Mouse (Mus musculus): ENCODE data around the gene Hist1h1b. TPM values are rescaled to one million over a fixed set of nuclear protein-coding genes. Genes with fewer than 3 reads are reported as not detected.
"Not testable (repeated sequence)": the region's sequence is repeated elsewhere in the genome, so short reads cannot be mapped to it uniquely, and the experiment has no call there.

Hist1h1b gene
- polyA plus RNA-seq, 1 experiment: 4.5 TPM

DNA sequence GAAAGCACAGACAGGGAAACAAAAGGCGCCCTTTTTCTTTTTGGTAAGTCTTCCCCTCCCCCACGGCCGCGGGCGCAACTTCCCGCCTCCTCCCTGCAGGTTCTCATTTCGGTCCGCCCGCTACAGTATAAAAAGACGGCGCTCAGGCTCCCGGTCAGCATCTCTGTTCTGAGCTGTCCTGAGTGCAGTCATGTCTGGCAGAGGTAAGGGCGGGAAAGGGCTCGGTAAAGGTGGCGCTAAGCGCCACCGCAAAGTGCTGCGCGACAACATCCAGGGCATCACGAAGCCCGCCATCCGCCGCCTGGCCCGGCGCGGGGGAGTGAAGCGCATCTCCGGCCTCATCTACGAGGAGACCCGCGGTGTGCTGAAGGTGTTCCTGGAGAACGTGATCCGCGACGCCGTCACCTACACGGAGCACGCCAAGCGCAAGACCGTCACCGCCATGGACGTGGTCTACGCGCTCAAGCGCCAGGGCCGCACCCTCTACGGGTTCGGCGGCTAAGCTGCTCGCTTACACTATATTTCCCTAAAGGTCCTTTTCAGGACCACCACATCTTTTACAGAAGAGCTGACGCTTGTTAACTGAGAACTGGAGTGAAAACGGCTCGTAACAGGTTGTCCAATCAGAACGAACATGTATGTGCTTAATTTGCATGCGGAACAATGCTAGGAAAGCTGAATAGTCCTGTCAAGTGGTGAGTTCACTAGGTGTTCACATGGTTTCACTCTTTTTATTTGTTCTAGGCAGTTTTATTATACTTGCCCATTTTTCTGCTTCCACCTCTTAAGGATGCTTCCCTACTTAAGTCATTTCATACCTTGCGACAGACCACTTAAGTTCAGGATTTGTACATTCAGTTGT lies 45.3 kb downstream of the Hist1h1b start, which contains the start of gene Hist1h4j:
Hist1h4j (plus strand) TSS at position 159 of the 862 bp plus-strand sequence.
- under 1% methylated on average over 52 of the region's 56 CpGs for WGBS
- DNase-seq (ENCODE audit: low read depth, low spot score): not testable (repeated sequence)

DNA sequence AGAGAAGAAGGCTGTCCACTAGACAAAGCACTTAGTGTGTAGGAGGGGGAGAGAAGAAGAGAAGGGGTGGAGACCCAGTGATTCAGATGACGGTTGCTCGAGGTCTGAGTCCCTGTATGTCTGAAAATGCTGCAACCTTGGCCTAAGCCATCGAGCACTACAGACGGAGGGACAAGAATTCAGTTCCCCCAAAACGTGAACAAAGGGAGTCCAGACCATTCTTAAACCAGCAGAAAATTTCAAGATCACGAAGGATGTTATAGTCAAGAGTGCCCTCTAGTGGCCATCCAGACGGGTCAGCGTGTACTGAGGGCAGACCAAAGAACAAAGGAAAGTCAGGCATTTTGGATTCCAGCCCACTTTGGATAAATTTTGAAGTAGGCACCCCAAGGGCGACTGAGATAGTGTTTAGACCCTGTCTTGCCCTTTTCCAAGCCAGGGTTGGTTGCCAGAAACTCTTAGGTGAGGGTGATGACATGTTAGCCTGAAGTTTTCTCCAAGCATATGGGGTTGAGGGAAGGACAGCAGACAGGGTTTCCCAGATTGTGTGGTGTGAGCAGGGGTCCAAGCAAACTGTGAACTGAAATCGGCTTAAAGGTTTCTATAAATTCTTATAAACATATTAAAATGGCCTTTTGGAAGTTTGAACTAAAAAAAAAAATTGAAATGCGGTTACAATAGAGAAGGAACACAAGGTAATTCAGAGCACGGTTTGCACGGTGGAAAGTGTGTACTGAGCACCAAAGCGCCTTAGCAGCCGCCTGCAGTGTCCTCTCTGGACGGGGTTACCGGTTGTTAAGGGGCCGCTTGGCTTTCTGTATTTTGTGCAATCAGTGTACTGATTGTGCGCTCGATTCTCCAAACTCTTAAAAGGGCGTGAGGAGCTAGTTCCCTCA lies 46.2 kb downstream of the Hist1h1b start:
- WGBS: 1% methylated on average over 21 of the region's 21 CpGs
- DNase-seq (ENCODE audit: low read depth, low spot score): no peak

DNA sequence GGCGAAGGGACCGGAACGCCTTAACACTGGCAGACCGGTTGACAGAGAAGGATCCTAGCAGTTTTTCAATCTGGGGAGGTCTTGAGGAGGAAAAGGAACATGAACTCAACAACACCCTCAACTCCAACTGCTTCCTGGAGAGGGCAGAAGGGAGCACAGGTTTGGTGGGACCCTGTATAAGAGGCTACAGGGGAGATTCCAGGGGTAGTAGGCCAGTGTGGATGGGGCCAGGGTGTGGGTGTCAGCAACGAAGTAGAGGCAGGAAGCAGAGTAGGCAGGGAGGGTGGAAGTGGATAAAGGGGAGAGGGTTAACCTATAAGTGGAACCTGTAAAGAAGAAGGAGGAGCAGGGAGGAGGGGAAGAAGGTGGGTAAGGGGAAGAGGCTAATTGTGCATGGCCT lies 47.0 kb downstream of the Hist1h1b start:
- DNase-seq (ENCODE audit: low read depth, low spot score): no peak
- WGBS: 86% methylated on average over 5 of the region's 5 CpGs

Other genes with a start within 250 kb of the Hist1h1b start
- gene Zkscan8, start 249.5 kb downstream of the Hist1h1b start, polyA plus RNA-seq (2012; rRNA removed): 1.7 and 2.7 TPM in 2 replicates
- gene Olfr1366, start 237.8 kb downstream of the Hist1h1b start, polyA plus RNA-seq (2012; rRNA removed): not detected in 2 replicates
- not detected in 2 replicates for gene Olfr1535, start 220.7 kb downstream of the Hist1h1b start, polyA plus RNA-seq (2012; rRNA removed)
- not detected in 2 replicates for gene Olfr1364, start 198.9 kb downstream of the Hist1h1b start, polyA plus RNA-seq (2012; rRNA removed)
- not detected in 2 replicates for gene Olfr1362, start 166.6 kb downstream of the Hist1h1b start, polyA plus RNA-seq (2012; rRNA removed)
- not detected in 2 replicates for gene Olfr11, start 138.1 kb downstream of the Hist1h1b start, polyA plus RNA-seq (2012; rRNA removed)
- not detected in 2 replicates for gene Olfr1361, start 117.2 kb downstream of the Hist1h1b start, polyA plus RNA-seq (2012; rRNA removed)
- not detected in 2 replicates for gene Olfr1360, start 103.2 kb downstream of the Hist1h1b start, polyA plus RNA-seq (2012; rRNA removed)
- gene Olfr1359, start 82.5 kb downstream of the Hist1h1b start, polyA plus RNA-seq (2012; rRNA removed): not detected in 2 replicates
- gene Hist1h2bl, start 64.5 kb downstream of the Hist1h1b start, polyA plus RNA-seq (2012; rRNA removed): 14.2 and 16.3 TPM in 2 replicates
- 23.0 and 39.3 TPM in 2 replicates for gene Hist1h2ai, start 64.2 kb downstream of the Hist1h1b start, polyA plus RNA-seq (2012; rRNA removed)
- 33.4 and 59.9 TPM in 2 replicates for gene Hist1h3h, start 63.0 kb downstream of the Hist1h1b start, polyA plus RNA-seq (2012; rRNA removed)
- gene Hist1h2bm, start 58.6 kb downstream of the Hist1h1b start, polyA plus RNA-seq (2012; rRNA removed): 4.5 and 5.5 TPM in 2 replicates
- 3.6 and 5.5 TPM in 2 replicates for gene Hist1h4j, start 45.6 kb downstream of the Hist1h1b start, polyA plus RNA-seq (2012; rRNA removed)
- gene Hist1h4k, start 30.1 kb downstream of the Hist1h1b start, polyA plus RNA-seq (2012; rRNA removed): 44.1 and 68.7 TPM in 2 replicates
- gene Hist1h2ak, start 26.8 kb downstream of the Hist1h1b start, polyA plus RNA-seq (2012; rRNA removed): 14.9 and 16.4 TPM in 2 replicates
- 3.5 and 9.7 TPM in 2 replicates for gene Hist1h2bn, start 26.5 kb downstream of the Hist1h1b start, polyA plus RNA-seq (2012; rRNA removed)
- 46.3 and 55.3 TPM in 2 replicates for gene Hist1h3i, start 2.7 kb upstream of the Hist1h1b start, polyA plus RNA-seq (2012; rRNA removed)
- 7.4 and 15.3 TPM in 2 replicates for gene Hist1h2an, start 6.6 kb upstream of the Hist1h1b start, polyA plus RNA-seq (2012; rRNA removed)
- 2.1 and 5.4 TPM in 2 replicates for gene Hist1h2bp, start 6.8 kb upstream of the Hist1h1b start, polyA plus RNA-seq (2012; rRNA removed)
- gene Hist1h2bq, start 29.6 kb upstream of the Hist1h1b start, polyA plus RNA-seq (2012; rRNA removed): 23.8 and 61.7 TPM in 2 replicates
- gene Hist1h2ao, start 29.8 kb upstream of the Hist1h1b start, polyA plus RNA-seq (2012; rRNA removed): not detected in 2 replicates
- gene Hist1h4m, start 31.1 kb upstream of the Hist1h1b start, polyA plus RNA-seq (2012; rRNA removed): 0.98 TPM in 1 of 2 replicates, not detected in the other
- 38.1 and 56.7 TPM in 2 replicates for gene Hist1h4n, start 51.6 kb upstream of the Hist1h1b start, polyA plus RNA-seq (2012; rRNA removed)
- gene Hist1h2ap, start 52.9 kb upstream of the Hist1h1b start, polyA plus RNA-seq (2012; rRNA removed): 253 and 504 TPM in 2 replicates
- gene Hist1h2br, start 53.1 kb upstream of the Hist1h1b start, polyA plus RNA-seq (2012; rRNA removed): 19.9 and 53.9 TPM in 2 replicates
- 0.10 and 0.29 TPM in 2 replicates for gene Zfp184, start 164.5 kb upstream of the Hist1h1b start, polyA plus RNA-seq (2012; rRNA removed)
- not detected in 2 replicates for gene Pom121l2, start 200.6 kb upstream of the Hist1h1b start, polyA plus RNA-seq (2012; rRNA removed)
- gene Prss16, start 229.1 kb upstream of the Hist1h1b start, polyA plus RNA-seq (2012; rRNA removed): 2.8 and 2.9 TPM in 2 replicates